Mouse (Mus musculus): ENCODE data around the gene Map2k5. TPM values are rescaled to one million over a fixed set of nuclear protein-coding genes. Genes with fewer than 3 reads are reported as not detected.

Map2k5 gene
- total RNA-seq, 2 experiments from 2014 or later: 29.8 to 30.6 TPM

DNA sequence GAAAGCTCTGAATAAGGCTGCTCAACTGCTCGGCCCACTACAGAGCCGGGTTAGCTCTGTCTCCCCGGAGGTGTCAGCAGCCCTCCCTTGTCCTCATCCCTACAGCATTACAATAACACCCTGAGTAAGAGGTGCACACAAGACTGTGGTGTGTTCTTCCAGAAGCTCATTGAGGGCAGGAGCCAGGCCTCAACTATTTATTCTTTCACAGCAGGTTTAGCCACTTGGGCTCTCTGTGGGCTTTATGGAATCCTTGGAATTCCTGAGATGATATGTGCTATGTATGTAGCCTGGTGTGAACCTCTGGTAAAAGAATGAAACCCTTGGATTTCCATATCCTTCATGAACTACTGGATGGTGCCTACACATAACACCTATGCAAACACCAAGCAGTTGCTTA, 28.5 kb downstream of the Map2k5 start:
- DNase-seq (ENCODE audit: low spot score in 2 of 2): no peak
- intact Hi-C loops (cut with DNase I): no loop called here

DNA sequence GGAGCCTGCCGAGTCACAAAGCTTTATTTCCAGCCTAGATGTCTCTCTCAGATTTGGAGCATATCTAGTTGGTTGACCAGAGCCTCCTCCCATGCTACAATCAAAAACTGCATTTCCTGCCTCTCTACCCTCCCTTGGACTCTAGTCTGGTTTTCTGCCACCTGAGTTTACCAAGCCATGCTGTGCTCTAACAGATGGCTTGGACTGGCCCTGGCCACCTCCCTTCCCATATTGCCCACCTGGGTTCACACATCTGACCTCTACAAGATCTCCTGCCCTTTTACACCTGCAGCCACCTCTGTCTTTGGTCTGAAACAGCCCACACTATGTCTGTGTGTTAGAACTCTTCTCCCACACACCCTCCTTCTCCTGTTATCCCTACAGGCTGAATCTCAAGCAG, 29.6 kb downstream of the Map2k5 start:
- no peak for DNase-seq (ENCODE audit: low spot score in 2 of 2)
- intact Hi-C loops (cut with DNase I): no loop called here

DNA sequence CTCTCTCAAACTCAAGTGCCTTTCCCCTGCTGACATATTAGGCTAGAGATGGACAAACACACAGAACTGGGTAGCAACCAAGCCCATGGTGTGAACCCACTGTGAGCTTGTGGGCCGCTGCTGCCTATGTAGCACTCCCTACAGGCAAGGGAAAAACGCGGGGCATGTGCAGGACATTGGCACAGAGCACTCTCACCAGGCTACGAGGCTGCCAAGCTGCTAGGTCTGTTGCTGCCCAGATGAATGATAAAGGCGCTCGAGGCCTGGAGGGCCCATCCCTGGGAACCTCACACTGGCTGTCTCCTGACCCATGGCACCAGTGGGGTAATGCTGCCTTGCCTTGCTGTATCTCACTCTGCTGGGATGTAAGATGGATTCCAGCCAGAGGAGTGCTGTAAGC, 31.7 kb downstream of the Map2k5 start:
- DNase-seq (ENCODE audit: low spot score in 2 of 2): no peak
- intact Hi-C loops (cut with DNase I): no loop called here

DNA sequence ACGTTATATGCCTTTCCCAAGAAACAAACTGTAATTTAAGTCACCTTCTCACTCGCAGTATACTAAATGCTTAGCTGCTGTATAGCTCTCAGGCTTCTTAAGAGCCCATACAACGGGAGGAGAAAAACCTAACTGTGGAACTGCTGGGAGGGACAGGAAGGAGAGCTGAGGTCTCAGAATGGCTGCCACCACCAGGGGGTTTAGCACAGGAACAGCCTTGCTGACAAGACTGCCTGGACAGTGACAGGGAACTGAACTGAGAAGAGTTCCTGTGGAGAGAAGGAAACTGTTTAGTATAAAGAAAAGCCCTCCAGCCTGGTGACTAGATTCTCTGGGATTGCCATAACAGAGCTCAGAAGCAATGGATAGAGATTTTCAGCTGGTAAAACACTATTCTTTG, 35.9 kb downstream of the Map2k5 start:
- DNase-seq (ENCODE audit: low spot score in 2 of 2): no peak

DNA sequence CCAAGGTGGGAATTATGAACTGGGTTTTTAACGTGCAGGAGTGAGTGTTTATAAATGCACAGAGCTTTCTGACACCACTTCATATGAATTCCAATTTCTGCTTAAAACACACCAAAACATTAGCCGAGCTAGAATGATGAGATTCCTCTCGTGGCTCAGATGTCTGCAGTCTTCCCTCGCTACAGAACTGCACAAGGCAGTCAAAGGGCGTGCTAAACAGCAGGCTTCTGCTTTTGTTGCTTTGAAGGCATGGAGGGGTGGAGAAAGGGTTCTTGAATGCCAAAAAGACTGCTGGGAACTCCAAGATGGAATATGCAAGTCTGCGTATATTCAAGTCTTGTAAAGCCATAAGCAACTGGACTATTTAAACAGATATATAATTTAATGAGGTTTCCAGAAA, 38.4 kb downstream of the Map2k5 start:
- no peak for DNase-seq (ENCODE audit: low spot score in 2 of 2)
- intact Hi-C loops (cut with DNase I): no loop called here

More for the DNA sequence above, 35.9 kb downstream of the Map2k5 start:
- intact Hi-C loops (cut with DNase I): no loop called here

DNA sequence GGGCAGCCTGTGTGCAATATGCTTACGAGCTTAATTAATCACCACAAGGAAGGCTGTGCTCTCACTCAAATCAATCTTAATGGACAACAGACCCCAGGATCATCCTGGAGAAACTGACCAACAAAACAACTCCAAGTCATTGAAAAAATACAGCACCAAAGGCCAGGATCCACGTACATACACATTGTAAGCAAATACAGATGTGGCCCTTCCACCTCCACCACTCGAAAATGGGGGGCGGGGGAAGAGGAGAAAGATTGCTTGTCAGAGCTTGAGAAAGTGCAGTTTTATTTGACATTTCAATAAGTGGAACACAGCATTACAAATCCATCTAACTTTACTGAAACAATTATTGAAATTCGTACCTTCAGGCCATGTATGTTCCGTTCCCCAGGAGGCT, 39.0 kb downstream of the Map2k5 start:
- no peak for DNase-seq (ENCODE audit: low spot score in 2 of 2)
- intact Hi-C loops (cut with DNase I): no loop called here

DNA sequence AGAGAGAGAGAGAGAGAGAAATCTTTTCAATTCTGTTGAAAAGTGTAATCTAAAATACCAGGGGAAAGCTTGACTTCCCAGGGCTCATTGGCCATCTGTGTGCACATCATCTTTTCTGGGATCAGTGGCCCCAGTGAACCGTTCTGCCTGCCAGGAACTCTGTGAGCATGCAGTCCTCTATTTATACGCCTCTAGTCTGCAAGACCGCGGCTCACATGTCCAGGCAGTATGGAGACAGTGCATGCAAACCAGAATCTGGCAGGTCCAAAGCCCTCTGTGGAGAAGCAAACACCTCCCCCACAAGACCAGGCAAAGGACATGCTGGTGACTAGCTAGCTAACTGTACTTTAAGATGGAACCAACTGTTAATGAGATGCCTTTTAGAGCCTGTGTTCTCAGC, 41.9 kb downstream of the Map2k5 start:
- intact Hi-C loops (cut with DNase I): no loop called here
- no peak for DNase-seq (ENCODE audit: low spot score in 2 of 2)

DNA sequence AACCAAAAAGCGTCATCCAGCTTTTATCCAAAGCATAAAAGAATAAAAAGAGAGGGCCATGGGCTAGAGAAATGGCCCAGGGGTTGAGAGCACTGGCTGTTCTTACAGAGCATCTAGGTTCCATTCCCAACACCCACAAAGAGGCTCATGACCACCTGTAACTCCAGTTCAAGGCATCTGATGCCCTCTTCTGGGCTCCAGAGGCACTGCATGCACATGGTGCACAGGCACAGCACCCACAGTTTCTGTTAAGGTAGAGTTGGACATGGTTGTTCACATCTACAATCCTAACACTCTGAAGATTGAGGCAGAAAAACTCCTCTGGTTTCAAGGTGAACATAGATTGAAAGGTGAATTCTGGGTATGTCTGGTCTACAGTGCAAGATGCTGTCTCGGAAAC, 44.6 kb downstream of the Map2k5 start:
- intact Hi-C loops (cut with DNase I): no loop called here
- no peak for DNase-seq (ENCODE audit: low spot score in 2 of 2)

DNA sequence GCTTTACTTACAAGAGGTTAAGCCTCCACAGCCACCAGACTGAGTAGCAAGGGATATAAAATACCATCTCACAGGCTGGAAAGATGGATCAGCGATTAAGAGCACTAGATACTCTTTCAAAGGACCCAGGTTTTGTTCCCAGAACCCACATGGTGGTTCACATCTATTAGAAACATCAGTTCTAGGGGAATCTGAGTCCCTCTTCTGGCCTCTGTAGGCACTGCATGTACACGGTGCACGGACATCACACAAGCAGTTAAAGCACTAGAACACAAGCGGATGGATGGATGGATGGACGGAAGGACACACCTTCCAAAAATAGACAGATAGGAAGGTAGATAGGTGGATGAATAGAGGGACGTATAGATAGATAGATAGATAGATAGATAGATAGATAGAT, 46.5 kb downstream of the Map2k5 start:
- intact Hi-C loops (cut with DNase I): no loop called here
- DNase-seq (ENCODE audit: low spot score in 2 of 2): no peak

DNA sequence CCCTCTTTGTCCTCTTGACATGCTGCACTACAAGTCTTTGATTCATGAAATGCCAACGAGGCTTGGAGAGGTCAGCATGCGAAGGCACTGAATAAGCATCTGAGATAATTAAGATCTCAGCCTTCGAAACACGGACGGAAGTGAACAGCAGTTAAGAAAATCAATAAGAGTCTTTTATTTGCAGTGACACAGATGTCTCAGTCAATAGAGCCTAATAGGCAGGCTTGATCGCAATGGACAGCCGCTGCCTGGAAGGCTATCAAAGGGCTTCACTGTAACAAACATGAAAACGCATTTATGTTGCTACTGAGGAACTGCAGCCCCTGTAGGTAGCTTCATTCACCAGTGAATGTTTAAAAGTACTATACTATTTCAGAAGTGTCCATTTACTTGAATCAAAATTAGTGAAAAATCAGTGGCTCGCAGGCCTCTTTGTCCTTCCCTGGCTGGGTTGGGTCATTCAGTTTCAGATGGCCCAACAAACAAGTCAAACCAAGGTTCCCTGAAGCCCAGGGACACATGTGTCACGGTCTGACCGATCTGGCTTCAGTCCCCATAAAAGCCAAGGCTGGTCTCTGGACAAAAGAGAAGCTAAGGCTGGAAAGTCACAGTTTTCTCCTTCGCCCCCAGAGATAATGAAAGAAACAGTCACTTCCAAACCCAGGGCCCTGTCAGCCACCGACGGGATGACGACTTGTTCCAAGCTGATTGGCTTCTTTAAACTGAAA, 48.6 kb downstream of the Map2k5 start:
- intact Hi-C loops (cut with DNase I): no loop called here
- DNase-seq (ENCODE audit: low spot score in 2 of 2): no peak

DNA sequence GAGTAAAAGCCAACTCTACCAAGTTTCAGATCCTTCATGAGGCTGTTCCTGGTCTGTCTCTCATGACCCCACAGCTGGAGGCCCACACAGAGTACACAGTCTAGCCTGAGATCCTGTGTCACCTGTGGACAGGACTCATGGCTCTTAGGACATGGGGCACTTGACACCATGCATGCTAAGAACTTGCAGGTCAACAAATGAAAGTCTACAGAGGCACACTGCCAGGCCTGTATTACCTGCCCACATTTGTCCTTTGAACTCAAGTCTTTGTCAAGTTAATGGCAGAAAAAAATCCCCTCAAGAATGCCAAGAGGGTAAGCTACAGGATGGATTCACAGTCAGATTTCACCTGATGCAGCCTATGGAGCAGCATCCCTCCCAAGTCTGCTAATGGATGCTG, 62.5 kb downstream of the Map2k5 start:
- DNase-seq (ENCODE audit: low spot score in 2 of 2): no peak
- intact Hi-C loops (cut with DNase I): no loop called here

DNA sequence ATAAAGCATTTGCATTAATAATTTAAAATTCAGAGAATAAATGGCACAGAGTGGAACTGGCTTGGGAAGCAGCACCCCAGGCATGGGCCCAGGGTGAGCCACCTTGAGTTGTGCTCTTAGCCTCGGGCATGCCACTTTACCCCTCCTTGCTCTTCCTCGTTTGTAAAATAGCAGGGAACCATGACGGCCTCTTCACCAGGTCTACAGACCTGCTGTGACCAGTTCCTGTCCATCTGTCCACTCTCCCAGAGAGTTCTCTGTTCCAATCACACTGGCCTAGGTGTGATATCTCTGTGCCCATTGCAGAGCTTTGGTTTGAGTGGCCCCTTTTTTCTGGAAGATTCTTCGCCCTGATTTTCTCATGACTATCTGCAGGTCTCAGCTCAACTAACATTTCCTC, 63.6 kb downstream of the Map2k5 start:
- DNase-seq (ENCODE audit: low spot score in 2 of 2): no peak
- intact Hi-C loops (cut with DNase I): no loop called here

DNA sequence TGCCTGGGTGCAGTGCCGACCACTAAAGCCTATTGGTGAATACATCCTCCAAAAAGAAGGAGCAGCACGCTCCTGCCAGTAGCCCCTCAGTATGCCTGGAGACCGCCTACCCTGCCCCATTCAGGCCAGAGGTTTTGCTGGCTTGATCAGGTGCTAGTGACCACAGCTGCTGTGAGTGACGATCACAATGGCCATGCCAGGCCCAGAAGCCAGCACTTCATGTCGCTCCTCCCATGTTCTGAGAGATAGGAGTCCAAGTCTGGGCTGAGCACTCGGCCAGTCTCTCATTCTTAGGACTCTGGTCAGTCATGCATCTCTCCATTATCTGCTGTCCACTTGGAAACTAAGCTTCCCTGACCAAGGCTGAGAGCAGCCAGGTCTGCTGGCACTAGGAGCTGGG, 67.7 kb downstream of the Map2k5 start:
- intact Hi-C loops (cut with DNase I): no loop called here
- DNase-seq (ENCODE audit: low spot score in 2 of 2): no peak

DNA sequence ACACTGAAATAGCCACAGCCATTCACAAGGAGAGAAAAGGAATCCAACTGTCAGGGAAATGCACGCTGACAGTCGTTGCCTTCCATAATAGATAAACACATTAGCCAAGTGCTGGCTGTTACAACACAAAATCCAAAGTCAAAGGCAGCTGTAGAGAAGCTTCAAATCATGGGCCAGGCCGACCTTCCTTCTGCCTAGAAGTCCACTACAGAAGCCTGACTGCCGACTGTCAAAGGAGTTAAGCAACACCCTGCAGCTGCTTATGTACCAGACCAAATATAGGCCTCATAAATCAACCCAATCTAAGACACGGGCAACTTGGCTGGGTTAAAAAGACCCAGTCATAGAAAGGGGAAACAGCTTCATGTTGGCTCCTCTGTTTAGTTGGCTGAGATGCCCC, 68.7 kb downstream of the Map2k5 start:
- intact Hi-C loops (cut with DNase I): no loop called here

DNA sequence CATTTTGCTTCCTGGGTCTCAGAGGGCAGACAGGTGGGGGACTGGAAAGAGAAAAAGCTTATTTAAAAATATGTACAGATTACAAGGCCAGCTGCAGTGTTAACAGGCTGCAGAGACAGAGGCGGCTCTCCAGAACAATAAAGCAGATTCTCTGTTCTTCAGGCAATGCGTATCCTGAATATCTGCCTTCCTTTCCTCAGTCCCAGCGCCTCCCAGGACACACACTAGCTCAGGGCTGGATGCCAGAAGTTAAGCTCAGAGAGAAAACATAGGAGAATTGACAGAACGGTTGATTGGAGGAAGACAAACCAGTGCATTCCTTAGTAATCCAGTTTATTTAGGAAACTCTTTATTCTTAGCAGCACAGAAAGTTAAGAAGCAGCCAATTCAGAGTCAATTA, 69.3 kb downstream of the Map2k5 start:
- intact Hi-C loops (cut with DNase I): no loop called here
- no peak for DNase-seq (ENCODE audit: low spot score in 2 of 2)

More for the DNA sequence above, 68.7 kb downstream of the Map2k5 start:
- DNase-seq (ENCODE audit: low spot score in 2 of 2): no peak

DNA sequence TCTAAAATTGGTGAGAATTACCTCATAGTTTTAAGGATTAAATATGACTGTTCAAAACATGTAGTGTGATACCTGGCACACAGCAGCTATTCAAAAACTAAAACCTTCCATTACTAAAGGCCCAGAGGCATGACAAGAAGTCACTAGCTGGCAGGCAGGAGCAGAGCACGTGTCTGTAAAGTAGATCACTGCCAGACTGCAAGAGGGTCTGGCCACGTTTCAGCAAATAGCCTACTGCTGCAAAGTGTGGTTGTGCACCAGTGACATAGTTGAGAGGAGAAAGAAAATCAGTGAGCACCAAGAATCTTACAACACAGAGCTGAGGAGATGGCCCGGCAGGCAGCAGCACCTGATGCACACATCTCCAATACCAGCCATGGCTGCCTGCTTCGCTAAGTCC, 75.2 kb downstream of the Map2k5 start:
- intact Hi-C loops (cut with DNase I): no loop called here
- DNase-seq (ENCODE audit: low spot score in 2 of 2): no peak

DNA sequence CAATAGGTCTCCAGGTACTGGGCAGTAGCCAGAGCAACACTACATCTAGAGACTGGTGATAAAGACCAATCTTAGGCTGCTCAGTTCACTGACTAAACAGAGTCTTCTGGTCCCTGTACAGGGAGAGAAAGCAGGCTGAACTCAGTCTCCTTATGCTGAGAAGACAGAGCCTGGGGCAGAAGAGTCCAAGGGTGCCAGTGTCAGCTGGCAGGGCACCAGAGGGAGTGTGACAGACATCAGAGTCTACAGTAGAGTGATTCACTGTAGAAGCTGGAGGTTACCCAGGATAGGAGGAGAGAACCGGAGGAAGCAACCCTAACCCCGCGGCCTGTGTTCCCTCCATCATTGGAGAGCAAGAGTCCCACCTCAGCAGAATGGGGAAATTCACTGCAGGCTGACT, 79.0 kb downstream of the Map2k5 start:
- DNase-seq (ENCODE audit: low spot score in 2 of 2): no peak
- intact Hi-C loops (cut with DNase I): no loop called here

DNA sequence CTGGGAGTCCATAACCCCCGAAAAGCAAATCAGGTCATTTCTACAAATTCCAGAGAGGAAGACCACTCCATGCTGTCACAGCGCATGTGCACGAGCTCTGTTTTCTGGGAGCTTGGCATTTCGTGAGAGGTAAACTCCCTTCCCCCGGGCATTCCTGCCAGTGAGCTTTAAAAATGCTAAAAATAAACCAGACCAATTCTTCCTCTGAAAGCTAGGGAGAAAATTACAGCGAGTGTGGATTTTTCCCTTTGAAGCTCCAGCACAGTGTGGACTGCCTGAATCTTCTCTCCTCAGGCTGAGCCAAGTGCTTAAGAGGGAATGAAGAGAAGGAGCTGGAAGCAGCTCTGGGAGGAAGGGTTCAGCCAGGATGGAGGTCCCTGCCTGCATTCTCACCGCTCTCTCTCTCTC, 82.1 kb downstream of the Map2k5 start:
- intact Hi-C loops (cut with DNase I): no loop called here
- peak; percentile 62 to 80 for DNase-seq (ENCODE audit: low spot score in 2 of 2)

DNA sequence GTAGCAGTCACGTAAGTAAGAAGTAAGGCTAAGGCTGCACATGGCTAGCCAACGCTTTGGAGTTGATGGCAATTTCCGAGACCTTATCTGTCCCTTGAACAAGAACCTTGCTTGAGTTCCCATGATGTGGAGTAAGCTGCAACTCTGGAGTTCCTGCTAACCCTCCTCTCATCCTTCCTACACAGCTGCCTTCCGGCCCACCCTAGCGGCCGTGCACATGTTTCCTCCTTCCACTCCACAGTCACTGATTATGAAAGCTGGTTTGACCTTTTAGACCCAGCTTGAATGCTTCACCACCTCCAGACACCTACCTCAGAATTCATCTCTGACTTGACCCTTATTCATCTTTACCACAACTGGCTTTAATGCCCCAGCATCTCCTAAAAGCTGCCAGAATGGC, 82.9 kb downstream of the Map2k5 start:
- no peak for DNase-seq (ENCODE audit: low spot score in 2 of 2)
- intact Hi-C loops (cut with DNase I): no loop called here

DNA sequence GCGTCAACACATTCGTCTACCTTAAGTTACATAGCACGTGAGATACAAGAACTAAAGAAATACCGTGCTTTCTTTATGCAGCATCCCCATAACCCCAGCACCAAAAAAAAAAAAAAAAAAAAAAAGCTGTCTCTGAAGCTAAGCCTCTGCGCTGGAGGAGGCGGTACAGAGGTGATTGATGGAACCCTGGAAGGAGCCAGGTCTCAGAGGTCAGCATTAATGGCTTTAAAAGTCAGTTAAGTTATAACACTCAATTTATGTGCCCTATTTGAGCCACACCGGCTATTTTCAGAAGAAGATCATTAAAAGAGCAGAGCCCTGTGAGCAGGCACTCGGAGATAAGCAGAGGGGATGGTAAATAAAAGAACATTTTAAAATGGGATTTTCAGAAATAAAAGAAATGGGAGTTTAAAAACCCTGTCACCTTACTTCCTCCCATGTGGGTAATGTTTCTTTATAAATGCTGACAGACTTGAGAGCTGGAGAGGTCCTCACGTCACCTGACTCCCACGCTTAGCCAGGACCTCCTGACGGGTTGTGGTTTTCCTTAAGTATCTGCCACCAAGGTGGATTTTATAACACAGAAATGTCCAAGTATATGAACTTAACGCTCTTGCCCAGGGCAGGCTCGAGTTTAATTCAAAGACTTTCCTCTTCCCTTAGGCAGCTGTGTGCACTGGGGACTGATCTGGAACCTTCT, 83.8 kb downstream of the Map2k5 start:
- DNase-seq (ENCODE audit: low spot score in 2 of 2): no peak
- intact Hi-C loops (cut with DNase I): no loop called here

DNA sequence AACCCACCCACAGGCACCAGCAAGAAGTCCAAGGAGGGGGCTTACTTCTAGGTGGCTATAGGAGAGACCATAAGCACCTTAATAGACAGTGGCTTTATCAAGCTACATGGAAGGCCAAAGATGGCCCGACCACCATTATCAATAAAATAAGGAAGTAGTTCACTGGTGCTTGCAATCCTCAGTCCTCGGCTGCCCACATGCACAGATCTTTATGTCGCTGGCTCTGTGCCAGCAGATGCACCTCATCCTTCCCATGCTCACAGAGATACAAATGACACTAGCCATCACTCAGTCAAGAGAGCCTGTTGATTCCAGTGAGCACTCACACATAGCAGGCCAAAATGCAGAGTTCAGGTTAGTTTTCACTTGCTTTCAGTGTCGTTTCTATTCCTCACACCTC, 89.0 kb downstream of the Map2k5 start:
- DNase-seq (ENCODE audit: low spot score in 2 of 2): no peak
- intact Hi-C loops (cut with DNase I): no loop called here

DNA sequence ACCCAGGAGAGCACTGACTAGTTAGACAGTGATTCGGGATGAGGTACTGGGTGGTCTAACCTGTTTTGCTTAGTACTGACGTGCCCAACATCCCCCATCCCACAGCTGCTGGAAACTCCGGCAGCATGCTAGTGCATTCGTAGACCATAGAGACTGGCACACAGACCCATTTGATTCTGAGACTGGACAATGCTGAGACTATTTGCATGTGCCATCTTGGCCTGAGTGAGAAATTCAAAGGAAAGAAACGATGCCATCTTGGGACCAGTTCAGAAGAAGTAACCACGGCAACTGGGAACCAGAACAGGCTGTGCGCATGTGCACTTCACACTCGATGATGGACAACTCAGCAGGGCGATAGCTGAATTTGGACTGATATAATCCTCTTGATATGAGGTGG, 93.3 kb downstream of the Map2k5 start:
- peak in 1 of 2 experiments; percentile 14 for DNase-seq (ENCODE audit: low spot score in 2 of 2)
- intact Hi-C loops (cut with DNase I): no loop called here
